Mouse (Mus musculus) testis, postnatal 10 days (tissue): ENCODE measurements around the gene Shisa5.

Experiments
- DNase-seq: peaks from one replicate; pipeline ENCODE4 v3.0.0; 2021; ENCODE audit warnings: low spot score

Shisa5 gene

DNA sequence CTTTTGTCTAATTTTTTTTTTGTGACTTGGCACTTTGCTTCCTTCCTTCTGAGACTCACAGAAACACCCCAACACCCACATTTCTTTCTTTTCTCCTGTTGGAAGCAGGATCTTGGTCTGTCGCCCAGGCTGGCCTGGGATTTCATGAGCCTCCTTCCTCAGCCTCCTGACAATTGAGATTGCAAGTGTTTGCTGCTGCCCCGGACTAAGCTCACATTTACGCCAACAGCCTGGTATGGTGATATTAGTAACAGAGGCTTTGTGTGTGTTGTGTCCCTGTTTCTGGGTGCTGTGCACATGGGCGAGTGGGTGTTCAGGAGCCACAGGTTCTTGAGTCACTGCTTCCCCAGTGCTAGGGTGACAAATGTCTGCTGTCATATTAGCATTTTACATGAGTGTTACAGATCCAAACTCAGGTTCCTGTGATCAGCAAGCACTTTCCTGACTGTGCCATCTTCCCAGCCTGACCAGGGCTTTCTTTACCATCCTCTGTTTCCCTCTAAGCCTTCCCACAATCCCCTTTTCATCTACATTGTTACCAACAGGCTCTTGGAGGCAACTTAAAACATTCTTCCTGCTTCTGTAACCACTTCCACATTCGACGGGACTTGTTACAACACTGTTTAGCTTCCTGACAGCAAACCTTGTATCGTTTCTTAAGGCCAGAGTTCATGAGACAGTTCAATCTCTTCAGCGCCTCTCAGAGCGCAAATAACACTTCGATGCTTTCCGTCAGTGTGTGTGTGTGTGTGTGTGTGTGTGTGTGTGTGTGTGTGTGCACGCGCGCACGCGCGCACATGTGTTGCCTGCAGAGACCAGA lies 15.3 kb upstream of the Shisa5 start:
- DNase-seq, result peak; percentile 39

DNA sequence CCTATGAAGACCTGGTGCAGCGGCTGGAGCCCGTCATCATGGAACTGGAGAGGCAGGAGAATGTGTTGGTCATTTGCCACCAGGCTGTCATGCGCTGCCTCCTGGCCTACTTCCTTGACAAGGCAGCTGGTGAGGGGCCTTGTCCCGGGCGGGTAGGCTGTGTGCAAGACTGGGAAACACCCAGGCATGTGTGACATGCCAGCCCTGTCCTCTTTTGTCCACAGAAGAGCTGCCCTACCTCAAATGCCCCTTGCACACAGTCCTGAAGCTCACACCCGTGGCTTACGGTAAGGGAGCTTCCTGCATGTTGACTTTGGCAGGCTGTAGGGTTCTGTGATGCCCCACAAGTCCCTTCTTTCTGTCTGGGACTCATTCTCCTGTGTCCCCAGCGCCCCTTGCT lies 10.8 kb upstream of the Shisa5 start:
- peak; percentile 38 for DNase-seq

DNA sequence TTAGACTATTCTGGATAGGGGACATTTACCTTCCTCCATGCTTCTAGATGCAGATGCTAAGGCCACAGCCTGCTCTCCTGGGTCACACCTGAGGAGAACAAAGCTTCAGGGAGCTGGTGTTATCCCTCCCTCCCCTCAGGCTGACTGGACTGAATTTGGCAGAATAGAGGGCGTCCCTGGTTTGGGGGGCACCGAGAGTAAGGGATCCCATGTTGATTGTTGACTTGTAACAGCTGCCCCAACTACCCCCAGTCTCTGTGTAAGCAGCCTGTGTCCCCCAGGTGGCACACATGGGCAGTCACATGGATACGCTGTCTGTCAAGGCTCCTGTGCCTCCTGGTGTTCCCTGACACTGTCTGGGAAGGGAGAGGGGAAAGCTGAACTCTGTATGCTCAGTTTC lies 9.9 kb upstream of the Shisa5 start:
- peak; percentile 34 for DNase-seq

GRCm38 (mm10) chr9:109028919-109029318 lies 9.4 kb upstream of the Shisa5 start:
- peak; percentile 41 for DNase-seq

- DNase-seq, result no peak
These were observed 8.1 kb upstream of the Shisa5 start for GRCm38 (mm10) chr9:109030312-109030711.

DNA sequence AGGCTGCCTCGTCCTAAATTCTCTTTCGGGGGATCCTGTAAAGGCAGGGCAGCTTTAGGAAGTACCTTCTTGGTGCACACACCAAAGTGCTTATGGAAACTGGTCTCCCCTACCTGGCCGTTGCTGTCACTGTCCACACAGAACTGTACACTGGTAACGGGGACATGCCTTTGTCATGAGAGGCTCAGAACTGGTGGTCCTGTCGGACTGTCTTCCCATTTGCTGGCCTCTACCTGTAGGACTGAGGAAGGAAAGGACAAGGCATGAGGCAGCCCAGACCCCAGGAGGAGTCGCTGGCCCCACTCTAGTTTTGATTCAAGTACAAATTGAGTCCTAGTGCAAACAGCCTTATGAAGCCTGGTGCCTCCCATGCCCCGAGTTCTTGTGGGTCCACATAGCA lies 7.4 kb upstream of the Shisa5 start:
- peak; percentile 27 for DNase-seq

GRCm38 (mm10) chr9:109031686-109032085 lies 6.7 kb upstream of the Shisa5 start:
- peak; percentile 36 for DNase-seq

DNA sequence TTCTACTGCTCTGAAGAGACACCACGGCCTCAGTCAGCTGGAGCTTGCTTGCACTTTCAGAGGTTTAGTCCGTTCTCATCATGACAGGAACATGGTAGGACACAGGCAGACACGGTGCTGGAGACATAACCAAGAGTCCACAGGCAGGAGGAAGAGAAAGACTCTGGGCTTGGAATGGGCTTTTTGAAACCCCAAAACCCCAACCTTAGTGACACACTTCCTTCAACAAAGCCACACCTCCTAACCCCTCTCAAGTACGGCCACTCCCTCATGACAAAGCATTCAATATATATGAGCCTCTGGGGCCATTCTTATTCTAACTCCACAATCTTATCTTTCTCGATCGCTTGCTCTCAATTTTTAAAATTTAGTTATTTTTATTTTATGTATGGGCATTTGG lies 5.9 kb upstream of the Shisa5 start:
- DNase-seq, result no peak

DNA sequence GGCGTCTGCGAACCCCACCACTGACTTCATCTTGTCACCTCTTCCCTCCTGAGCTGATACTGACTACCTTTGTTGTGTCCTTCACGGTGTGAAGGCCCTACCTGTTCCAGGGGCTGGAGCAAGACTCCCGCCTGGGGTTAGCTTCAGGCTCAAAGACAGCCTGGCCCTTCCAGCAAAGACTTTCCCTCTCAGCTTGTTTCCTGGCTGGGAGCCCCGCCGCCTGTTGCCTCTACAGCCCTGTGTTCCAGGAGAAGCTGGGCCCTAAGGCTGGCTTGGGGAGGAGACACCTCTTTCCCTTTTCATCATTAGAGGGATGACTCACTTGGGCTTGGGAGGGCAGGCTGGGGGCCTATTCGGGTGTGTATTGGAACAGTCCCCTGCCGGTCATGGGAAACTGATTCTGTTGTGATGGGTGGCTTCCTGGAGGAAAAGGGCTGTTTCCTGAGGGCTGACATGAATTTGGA lies 568 bp downstream of the Shisa5 start:
- DNase-seq, result peak; percentile 67

DNA sequence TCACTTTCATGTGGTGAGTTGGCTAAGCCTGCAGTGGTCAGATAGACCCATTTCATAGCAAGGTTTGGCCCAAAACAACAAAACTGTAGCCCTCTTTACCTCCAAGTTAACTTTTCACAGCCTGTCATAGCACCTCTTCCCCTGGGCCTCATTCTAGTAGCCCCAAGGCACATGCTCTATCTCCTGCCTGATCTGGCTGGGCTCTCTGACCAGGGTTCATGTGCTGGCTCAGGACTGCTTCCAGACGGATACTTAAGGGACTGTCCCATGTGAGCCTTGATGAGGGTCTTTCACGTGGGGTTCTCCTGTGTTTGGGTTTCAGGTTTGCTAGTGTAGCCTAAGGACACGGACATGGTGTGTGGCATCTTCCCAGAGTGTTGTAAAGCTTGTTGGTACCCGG lies 1.3 kb downstream of the Shisa5 start:
- peak; percentile 35 for DNase-seq

GRCm38 (mm10) chr9:109040216-109040615 lies 1.9 kb downstream of the Shisa5 start:
- peak; percentile 31 for DNase-seq

DNA sequence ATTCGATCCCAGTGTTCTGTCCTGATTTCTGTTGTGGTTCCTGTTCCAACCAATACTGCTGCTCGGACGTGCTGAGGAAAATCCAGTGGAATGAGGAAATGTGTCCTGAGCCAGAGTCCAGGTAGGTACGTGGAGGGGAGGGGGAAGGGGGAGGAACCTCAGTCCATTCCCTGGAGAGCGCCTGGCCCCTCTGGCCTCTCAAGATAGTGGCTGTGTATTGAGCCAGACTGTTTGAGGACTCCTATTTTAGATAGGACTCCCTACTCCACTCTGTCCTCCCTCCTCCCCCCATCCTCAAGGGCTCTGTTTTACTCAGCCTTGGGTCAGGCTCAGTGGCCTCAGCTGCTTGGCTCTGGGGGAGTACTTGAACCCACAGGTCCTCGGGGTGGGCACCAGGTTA lies 2.5 kb downstream of the Shisa5 start:
- DNase-seq, result peak; percentile 39

DNA sequence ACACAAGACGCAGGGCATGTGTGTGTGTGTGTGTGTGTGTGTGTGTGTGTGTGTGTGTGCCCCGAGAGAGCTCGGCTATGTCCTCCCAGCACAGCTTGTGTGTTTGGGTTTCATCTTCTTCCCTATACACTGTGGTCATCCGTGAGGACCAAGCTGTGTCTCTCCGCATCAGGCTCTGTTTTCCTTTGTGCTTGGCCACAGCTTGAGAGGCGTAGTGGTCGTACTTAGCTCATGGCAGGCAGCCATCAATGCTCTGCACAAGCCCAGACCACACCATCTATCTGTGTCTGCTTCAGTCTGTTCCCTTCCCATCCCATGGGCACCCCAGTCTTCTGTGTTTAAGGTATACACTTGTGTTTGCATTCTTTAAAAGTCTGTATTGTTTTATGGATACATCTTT lies 3.0 kb downstream of the Shisa5 start:
- DNase-seq, result no peak

DNA sequence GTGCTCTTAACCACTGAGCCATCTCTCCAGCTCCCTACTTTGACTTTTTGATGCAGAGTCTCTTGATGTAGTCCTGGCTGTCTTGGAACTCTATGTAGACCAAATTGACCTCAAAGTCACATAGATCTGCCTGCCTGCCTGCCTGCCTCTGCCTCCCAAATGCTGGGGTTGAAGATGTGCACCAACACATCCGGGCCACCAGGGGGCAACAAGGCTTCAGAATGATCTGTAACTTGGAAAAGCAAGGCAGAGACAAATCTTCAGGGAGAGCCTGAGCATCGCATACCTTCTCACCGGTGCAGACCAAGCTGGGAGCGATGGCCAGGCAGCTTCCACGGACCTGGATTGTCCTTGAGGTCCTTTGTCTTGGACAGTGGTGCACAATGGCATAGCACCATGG lies 7.9 kb downstream of the Shisa5 start:
- DNase-seq, result peak; percentile 69

DNA sequence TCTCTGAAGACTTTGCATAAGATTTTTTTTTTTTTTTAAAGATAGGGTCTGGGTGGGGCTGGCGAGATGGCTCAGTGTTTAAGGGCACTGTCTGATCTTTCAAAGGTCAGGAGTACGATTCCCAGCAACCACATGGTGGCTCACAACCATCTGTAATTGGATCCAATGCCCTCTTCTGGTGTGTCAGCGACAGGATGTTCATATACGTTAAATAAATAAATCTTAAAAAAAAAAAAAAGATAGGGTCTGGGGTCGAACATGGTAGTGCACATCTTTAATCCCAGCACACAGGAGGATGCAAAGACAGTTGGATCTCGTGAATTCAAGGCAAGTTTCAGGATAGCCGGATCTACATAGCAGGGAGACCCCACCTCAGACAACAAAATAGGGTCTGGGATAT lies 11.0 kb downstream of the Shisa5 start:
- DNase-seq, result no peak

DNA sequence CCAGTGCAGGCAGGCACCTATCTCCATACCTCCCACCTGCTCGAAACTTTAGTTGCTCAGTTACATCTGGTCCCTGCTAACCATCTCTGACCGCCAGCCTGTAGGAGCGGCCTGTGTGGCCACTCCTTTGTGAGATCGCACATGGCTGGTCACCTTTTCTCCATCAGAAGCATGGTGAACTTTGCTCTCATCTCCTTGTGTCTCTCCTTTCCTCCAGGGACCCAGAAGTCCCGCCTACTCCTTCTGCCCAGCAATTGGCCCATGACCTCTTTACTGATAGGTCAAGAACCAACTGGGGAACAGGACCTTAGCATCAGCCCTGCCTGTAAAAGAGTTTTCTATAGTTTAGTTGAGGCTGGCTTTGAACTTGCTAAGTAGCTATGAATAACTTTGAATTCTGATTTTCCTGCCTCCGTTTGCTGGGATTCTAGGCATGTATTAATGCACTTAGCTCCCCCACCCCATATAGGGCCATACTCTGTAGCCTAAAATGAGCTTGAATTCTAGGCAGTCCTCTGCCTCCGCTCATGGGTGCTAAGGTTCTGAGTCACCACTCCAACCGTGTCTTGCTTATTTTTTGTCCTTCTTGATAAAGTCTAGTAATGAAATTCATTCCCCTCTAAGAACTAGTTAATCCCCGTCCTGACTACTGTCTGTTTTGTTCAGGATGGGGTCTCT lies 11.8 kb downstream of the Shisa5 start:
- peak; percentile 32 for DNase-seq

- DNase-seq, result no peak
These were observed 12.3 kb downstream of the Shisa5 start for GRCm38 (mm10) chr9:109050674-109050997.

- no peak for DNase-seq
These were observed 12.7 kb downstream of the Shisa5 start for GRCm38 (mm10) chr9:109051011-109051501.

GRCm38 (mm10) chr9:109051651-109052489 lies 13.5 kb downstream of the Shisa5 start:
- peak; percentile 29 for DNase-seq

- DNase-seq, result peak; percentile 36
These were observed 14.3 kb downstream of the Shisa5 start for GRCm38 (mm10) chr9:109052490-109053260.

GRCm38 (mm10) chr9:109053366-109053765 lies 15.0 kb downstream of the Shisa5 start:
- peak; percentile 21 for DNase-seq

- peak; percentile 29 for DNase-seq
These were observed 15.5 kb downstream of the Shisa5 start for GRCm38 (mm10) chr9:109053851-109054250.
